Mouse (Mus musculus): ENCODE measurements around the gene Crb3. TPM values are rescaled to one million over a fixed set of nuclear protein-coding genes. Genes with fewer than 3 reads are reported as not detected.

Crb3 gene
- total RNA-seq, 1 experiment from 2014 or later = 3.3 TPM

DNA sequence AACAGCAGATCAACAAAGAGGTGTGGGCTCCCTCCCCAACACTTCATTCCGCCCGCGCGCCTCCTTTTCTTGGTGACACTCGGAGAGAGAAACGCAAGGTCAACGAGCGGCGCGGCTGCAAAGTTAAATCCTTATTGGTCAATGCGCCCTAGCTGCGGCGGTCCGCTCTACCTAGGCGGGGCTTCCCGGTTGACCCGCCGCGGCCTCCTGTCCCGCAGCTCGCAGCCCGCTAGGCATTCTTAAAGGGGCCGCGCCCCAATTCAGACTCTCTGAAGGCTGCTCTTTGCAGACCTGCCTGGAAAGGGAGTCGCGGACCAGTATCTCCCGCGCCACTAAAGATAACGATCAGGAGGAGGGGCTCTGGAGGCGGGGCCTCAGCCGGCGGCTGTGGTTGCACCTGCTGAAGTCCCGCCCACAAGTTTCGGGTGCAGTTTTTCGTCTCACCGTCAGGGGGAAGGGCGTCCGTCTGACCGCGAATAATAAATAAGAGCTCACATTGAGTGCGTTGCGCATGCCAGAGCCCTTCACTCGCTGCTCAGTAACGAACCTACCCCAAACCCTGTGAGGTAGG, 1.4 kb downstream of the Crb3 start:
- peak; percentile 81 for ATAC-seq (ENCODE audit: extremely low read depth, insufficient number of reproducible peaks, low FRiP score, poor library complexity, severe bottlenecking)

DNA sequence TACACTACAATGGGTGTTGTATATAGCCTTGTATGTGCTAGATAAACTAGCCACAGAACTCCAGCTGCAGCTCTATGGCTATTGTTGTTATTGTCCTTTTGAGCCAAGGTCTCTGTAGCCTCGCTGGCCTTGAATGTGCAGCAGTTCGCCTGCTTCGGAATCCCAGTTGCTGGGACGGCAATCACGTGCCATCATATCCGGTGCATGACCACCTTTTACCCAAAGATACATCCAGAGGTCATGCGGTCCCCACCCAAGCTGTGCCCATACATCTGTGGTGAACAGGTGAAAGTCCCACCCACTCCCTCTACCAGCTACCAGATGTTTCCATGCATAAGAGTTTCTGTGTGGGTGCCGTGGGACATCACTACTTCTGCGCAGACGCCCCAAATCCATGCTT, 2.2 kb downstream of the Crb3 start:
- no peak for ATAC-seq (ENCODE audit: extremely low read depth, insufficient number of reproducible peaks, low FRiP score, poor library complexity, severe bottlenecking)

- ATAC-seq (ENCODE audit: extremely low read depth, insufficient number of reproducible peaks, low FRiP score, poor library complexity, severe bottlenecking) = 0 out of 2 replicates have a peak, but pooled peaks have one; percentile 2
Observed at GRCm38 (mm10) chr17:57062011-57062521, 3.2 kb downstream of the Crb3 start.

GRCm38 (mm10) chr17:57062548-57062947, 3.6 kb downstream of the Crb3 start:
- ATAC-seq (ENCODE audit: extremely low read depth, insufficient number of reproducible peaks, low FRiP score, poor library complexity, severe bottlenecking) = no peak

DNA sequence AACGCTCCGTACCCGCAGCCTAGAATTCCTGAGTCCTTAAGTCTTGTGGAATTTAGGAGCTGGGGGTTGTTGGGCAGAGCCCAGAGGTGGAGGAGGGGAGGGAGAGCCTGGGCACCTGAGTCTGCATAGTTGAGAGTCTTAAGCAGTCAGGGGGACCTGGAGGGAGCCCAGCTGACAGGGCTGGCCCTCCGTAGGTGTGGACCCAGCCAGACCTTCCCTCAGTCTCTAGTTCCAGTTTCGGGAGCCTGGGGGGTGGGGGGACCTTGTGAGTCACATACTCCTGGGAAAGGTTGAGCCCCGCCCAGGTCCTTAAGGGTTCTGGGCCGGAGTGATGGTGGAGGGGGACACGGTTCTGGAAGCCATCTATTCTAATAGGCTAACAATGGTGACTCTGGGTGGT, 4.1 kb downstream of the Crb3 start:
- no peak for ATAC-seq (ENCODE audit: extremely low read depth, insufficient number of reproducible peaks, low FRiP score, poor library complexity, severe bottlenecking)

GRCm38 (mm10) chr17:57066908-57067307, 8.0 kb downstream of the Crb3 start:
- no peak for ATAC-seq (ENCODE audit: extremely low read depth, insufficient number of reproducible peaks, low FRiP score, poor library complexity, severe bottlenecking)

GRCm38 (mm10) chr17:57070272-57070671, 11.4 kb downstream of the Crb3 start:
- ATAC-seq (ENCODE audit: extremely low read depth, insufficient number of reproducible peaks, low FRiP score, poor library complexity, severe bottlenecking) = no peak

DNA sequence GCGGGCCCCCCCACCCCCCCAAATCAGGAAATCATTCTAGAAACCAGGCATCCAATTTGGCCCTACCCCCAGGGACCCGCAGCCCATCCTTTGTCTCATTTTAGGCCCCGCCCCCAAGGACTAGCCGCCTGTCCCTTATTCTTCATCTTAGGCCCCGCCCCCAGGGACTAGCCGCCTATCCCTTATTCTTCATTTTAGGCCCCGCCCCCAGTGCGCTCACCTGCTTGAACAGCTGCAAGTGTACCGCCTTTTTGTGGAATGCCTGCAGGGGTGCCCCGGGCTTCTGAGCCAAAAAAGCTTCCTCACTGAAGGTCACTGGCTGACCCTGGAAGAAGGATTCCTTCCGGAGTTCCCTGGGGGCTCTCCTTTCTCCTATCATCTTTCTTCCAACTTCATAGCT, 11.8 kb downstream of the Crb3 start:
- ATAC-seq (ENCODE audit: extremely low read depth, insufficient number of reproducible peaks, low FRiP score, poor library complexity, severe bottlenecking) = no peak

DNA sequence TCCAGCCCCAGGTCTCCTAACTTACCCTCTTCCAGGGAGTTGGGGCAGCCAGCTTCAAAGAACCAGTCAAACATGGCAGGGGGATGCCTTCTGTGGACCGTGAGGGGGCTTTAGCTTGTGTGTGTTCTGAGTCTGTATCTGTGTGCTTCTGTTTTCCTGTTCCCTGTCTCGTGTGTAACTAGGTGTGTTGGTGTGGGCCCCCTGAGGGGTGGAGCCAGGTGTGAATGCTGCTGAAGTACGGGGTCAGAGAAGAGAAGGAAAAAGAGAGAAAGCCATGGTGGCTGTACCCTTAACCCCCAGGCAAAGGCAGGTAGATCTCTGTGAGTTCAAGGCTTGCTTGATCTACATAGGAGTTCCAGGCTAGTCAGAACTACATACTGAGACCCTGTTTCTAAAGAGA, 18.0 kb downstream of the Crb3 start:
- no peak for ATAC-seq (ENCODE audit: extremely low read depth, insufficient number of reproducible peaks, low FRiP score, poor library complexity, severe bottlenecking)

DNA sequence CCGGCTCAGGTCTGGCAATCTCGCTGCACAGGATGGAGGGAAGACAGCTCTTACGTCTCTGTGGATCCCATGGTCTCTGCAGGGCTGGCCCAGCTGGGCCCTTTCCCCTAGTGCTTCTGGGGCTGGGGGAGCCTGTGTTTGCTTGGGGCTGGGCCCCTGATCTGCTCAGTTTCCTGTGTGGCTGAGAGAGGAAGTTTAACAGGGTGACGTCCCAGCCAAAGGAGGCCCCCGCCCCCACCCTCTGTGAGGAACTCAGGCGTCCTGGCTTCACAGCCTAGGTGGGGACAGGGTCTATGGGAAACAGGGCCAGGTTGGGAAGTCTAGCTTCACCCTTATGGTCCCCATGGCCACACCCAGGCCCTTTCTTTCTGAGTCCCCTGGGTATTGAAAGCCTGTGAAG, 19.4 kb downstream of the Crb3 start, which contains the start of gene Dennd1c:
Gene Dennd1c, minus strand, starts transcription at position 179 of the 400 bp plus-strand sequence.
- ATAC-seq (ENCODE audit: extremely low read depth, insufficient number of reproducible peaks, low FRiP score, poor library complexity, severe bottlenecking) = peak; percentile 91

DNA sequence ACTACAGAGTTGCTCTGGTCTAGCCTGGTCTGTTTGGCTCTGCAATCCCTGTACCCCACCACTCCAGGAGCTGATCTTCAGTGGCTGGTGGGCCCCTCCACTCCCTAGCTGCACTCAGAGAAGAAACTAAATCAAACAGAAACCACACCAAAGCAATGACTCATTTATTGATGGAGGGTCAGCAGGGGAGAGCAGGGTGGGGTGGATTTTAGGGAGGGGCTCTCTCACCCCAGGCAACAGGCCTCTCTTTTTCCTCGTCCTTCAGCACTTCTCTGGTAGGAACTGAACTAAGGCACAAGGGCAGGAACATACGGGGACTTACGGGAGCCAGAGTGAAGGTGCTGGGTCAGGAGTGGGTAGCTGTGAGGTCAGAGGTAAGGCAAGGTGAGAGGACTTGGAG, 21.0 kb downstream of the Crb3 start:
- ATAC-seq (ENCODE audit: extremely low read depth, insufficient number of reproducible peaks, low FRiP score, poor library complexity, severe bottlenecking) = no peak

DNA sequence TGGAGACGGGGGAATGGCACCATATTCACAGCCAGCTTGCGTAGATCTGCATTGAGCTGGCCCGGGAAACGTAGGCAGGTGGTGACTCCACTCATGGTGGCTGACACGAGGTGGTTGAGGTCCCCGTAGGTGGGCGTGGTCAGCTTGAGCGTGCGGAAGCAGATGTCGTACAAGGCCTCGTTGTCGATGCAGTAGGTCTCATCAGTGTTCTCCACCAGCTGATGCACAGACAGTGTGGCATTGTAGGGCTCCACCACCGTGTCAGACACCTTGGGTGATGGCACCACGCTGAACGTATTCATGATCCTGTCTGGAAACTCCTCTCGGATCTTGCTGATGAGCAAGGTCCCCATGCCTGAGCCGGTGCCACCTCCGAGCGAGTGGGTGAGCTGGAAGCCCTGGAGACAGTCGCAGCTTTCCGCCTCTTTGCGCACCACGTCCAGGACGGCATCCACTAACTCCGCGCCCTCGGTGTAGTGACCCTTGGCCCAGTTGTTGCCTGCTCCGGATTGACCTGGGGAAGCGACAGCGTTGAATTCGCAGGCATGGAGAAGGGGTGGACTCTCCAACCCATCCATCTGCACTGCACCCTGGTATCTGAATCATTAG, 22.4 kb downstream of the Crb3 start:
- ATAC-seq (ENCODE audit: extremely low read depth, insufficient number of reproducible peaks, low FRiP score, poor library complexity, severe bottlenecking) = no peak

DNA sequence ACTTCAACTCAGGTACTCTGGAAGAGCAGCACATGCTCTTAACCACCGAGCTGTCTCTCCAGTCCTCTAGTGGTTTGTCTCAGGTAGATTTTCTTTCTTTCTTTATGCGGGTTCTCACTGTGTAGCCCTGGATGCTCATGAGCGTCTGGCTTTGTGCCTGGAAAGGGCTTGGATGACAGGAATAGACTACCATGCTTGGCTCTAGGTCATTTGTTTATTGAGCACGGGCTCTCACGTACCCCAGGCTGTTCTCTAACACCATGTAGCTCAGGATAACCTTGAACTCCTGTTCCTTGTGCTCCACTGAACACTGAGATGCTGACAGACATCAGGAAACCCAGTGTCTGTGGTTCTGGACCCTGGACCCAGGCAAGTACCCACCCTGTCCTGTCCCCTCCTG, 23.6 kb downstream of the Crb3 start:
- no peak for ATAC-seq (ENCODE audit: extremely low read depth, insufficient number of reproducible peaks, low FRiP score, poor library complexity, severe bottlenecking)

DNA sequence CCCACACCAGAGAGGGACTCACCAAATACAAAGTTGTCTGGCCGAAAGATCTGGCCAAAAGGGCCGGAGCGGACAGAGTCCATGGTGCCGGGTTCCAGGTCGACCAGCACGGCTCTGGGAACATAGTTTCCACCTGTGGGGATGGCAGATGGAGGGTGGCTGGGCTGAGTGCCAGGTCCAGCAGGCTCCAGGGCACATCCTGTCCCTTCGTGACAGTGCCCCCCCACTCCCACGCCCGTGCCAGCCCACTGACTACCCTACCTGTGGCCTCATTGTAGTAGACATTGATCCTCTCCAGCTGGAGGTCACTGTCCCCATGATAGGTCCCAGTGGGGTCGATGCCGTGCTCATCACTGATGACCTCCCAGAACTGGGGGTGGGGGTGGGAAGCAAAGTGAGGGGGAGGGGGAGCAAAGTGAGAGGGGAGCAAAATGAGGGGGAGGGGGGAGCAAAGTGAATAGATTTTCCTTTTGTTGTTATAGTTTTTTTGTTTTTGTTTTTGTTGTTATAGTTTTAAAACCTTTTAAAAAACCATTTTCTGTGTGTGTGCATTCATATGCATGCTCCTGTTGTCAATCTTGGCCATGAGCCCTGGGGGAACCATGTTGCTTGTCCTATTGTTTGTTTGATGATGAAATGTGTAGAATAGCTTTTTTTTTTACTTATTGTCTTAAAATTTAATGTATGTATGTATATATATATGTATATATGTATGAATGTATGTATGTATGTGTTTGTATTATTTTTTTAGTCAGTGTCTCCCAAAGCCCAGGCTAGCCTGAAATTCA, 27.3 kb downstream of the Crb3 start:
- no peak for ATAC-seq (ENCODE audit: extremely low read depth, insufficient number of reproducible peaks, low FRiP score, poor library complexity, severe bottlenecking)

DNA sequence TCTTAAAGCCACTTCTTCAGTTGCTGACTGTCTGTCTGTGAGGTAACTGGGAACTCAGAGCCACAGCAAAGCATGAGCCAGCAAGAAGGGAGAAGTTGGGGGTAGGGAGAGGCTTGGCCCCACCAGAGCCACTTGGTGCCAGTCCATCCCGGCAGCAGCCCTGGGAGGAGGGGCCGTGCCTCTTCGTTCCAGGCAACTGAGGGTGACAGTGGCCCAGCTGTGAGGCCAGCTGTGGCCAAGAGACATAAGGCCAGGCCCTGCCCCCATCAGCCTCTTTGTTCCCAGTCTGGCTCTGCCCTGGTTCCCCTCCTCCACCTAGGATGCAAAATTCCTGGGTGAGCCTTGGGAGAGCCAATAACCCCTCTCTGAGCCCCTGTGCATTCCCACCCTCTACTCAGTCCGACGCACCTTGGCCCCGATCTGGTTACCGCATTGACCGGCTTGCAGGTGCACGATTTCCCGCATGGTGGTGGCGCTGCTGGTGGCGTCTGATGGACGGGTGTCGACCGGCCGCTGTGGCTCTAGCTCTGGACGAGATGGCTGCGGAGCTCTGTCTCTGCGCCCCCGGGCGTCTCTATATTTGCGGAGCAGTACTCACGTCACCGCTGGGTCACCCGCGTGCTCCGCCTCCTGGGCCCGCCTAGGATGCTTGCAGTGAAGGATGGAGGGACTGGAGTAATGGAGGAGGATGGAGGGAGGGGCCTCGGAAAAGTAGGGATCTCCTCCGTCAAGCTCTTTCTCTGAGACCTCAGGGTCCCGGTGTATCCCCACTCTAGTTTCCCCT, 28.3 kb downstream of the Crb3 start, which contains the start of gene Tubb4a:
Gene Tubb4a, minus strand, starts transcription at position 734 of the 784 bp plus-strand sequence.
- ATAC-seq (ENCODE audit: extremely low read depth, insufficient number of reproducible peaks, low FRiP score, poor library complexity, severe bottlenecking) = no peak

GRCm38 (mm10) chr17:57094222-57094621, 35.3 kb downstream of the Crb3 start:
- ATAC-seq (ENCODE audit: extremely low read depth, insufficient number of reproducible peaks, low FRiP score, poor library complexity, severe bottlenecking) = no peak

DNA sequence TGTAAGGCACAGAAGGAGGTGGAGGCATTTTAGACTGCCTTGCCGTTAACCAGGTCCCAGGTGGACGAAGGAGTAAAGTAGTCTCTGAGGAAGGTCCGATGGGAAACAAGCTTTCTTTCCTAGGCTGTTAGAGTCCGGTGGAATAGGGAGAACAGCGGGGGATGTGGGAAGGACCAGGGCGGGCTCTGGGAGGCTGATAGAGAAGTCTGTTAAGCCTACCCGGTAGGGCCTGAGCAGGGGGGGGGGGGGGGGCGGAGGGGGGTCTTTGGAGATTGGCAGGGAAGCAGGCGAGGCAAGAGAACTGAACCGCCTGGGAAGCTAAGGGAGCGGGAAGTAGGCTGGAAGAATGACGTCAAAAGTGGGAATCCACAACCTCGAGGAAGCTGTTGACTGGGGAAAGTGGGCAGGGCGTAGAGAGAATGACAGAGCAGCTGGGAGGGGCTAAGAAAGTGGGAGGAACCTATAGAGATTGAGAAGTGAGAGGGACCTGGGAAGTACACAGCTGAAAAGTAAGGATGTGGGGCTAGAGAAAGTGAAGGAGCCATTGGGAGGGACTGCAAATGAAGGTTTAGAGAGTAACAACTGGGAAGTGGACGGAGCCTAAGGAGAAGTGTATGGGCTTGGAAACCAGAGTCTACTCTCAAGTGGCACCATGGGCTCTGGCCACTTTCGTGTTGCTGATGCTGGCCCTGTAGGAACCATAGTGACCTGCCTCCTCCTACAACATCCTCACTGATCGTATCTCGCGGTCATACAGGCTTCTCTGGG, 37.1 kb downstream of the Crb3 start:
- ATAC-seq (ENCODE audit: extremely low read depth, insufficient number of reproducible peaks, low FRiP score, poor library complexity, severe bottlenecking) = peak; percentile 60

- ATAC-seq (ENCODE audit: extremely low read depth, insufficient number of reproducible peaks, low FRiP score, poor library complexity, severe bottlenecking) = peak; percentile 69
Observed at GRCm38 (mm10) chr17:57096623-57096920, 37.7 kb downstream of the Crb3 start.

- ATAC-seq (ENCODE audit: extremely low read depth, insufficient number of reproducible peaks, low FRiP score, poor library complexity, severe bottlenecking) = no peak
Observed at GRCm38 (mm10) chr17:57098321-57098720, 39.4 kb downstream of the Crb3 start.

Data from neutrophil, adult 5-6 weeks (primary cell).